Mouse (Mus musculus) right cerebral cortex, postnatal 36 days (tissue): ENCODE measurements around the gene Scyl1.
A peak's percentile ranks its signal among the peaks of the same experiment; 100 is the strongest.

ENCODE experiments used
- DNase-seq, 2 experiments: peaks; one replicate each; pipeline ENCODE4 v3.0.0; 2022; ENCODE audit warnings: low spot score in 2 of 2, mixed read lengths in 1 of 2

Scyl1 gene

GRCm38 (mm10) chr19:5716955-5717354 lies 54.3 kb downstream of the Scyl1 start:
- no peak for DNase-seq

GRCm38 (mm10) chr19:5715793-5716688 lies 55.2 kb downstream of the Scyl1 start:
- DNase-seq = no peak

GRCm38 (mm10) chr19:5713730-5714129 lies 57.5 kb downstream of the Scyl1 start:
- no peak for DNase-seq

- DNase-seq = no peak
These were observed 58.0 kb downstream of the Scyl1 start for GRCm38 (mm10) chr19:5713255-5713654.

- DNase-seq = no peak
These were observed 59.2 kb downstream of the Scyl1 start for GRCm38 (mm10) chr19:5711907-5712460.

GRCm38 (mm10) chr19:5711218-5711617 lies 60.0 kb downstream of the Scyl1 start:
- DNase-seq = peak in 1 of 2 experiments; percentile 64

GRCm38 (mm10) chr19:5710581-5710980 lies 60.6 kb downstream of the Scyl1 start:
- no peak for DNase-seq

- no peak for DNase-seq
These were observed 61.2 kb downstream of the Scyl1 start for GRCm38 (mm10) chr19:5710068-5710467.
